Mouse (Mus musculus) myocyte (in vitro differentiated cells): Measurements from ENCODE around the gene Slit3. TPM values are rescaled to one million over a fixed set of nuclear protein-coding genes. Genes with fewer than 3 reads are reported as not detected.

ENCODE experiments used
- H3K27me3 ChIP-seq: one replicate; pipeline ENCODE4 v1.6.1; 2011; ENCODE audit not compliant: control insufficient read depth, insufficient read depth, insufficient read length
- H3K36me3 ChIP-seq: one replicate; pipeline ENCODE4 v1.6.1; 2011; ENCODE audit not compliant: control insufficient read depth, insufficient read depth
- H3K4me2 ChIP-seq: one replicate; pipeline ENCODE4 v1.6.1; 2011; ENCODE audit warnings: low read depth, control low read depth
- H3K4me3 ChIP-seq: one replicate; pipeline ENCODE4 v1.5.1; 2011; ENCODE audit warnings: mild to moderate bottlenecking, control low read depth, moderate library complexity
- H3K79me2 ChIP-seq: one replicate; pipeline ENCODE4 v1.6.1; 2011; ENCODE audit not compliant: control insufficient read depth, insufficient read depth
- H3ac ChIP-seq: one replicate; pipeline ENCODE4 v1.6.1; 2011; ENCODE audit not compliant: control insufficient read depth, insufficient read length
- CEBPB ChIP-seq: IDR thresholded peaks from 2 replicates; pipeline ENCODE4 v1.6.1; 2011; ENCODE audit warnings: mild to moderate bottlenecking, moderate library complexity; ENCODE audit not compliant: poor library complexity, insufficient read depth, severe bottlenecking
- E2F4 ChIP-seq: IDR thresholded peaks from one replicate; pipeline ENCODE4 v1.6.1; 2011; ENCODE audit warnings: mild to moderate bottlenecking, control low read depth, moderate library complexity; ENCODE audit not compliant: insufficient read depth
- MAX ChIP-seq: IDR thresholded peaks from one replicate; pipeline ENCODE4 v1.6.1; 2011; ENCODE audit warnings: low read depth, mild to moderate bottlenecking, control low read depth
- MYOD1 ChIP-seq, 3 experiments: IDR thresholded peaks; one replicate each; pipeline ENCODE4 v1.6.1; 2011; ENCODE audit warnings: control low read depth in 2 of 3, low read depth in 2 of 3, mild to moderate bottlenecking in 2 of 3, moderate library complexity in 1 of 3; ENCODE audit not compliant: insufficient read length in 2 of 3, control insufficient read depth in 1 of 3
- MYOG ChIP-seq, 3 experiments: IDR thresholded peaks; one replicate each; pipeline ENCODE4 v1.6.1; 2011; ENCODE audit warnings: control low read depth in 2 of 3, low read depth in 2 of 3, mild to moderate bottlenecking in 2 of 3; ENCODE audit not compliant: insufficient read length in 2 of 3, control insufficient read depth in 1 of 3, insufficient read depth in 1 of 3
- POLR2A ChIP-seq: IDR thresholded peaks from one replicate; pipeline ENCODE4 v1.6.1; 2011; ENCODE audit warnings: low read depth, mild to moderate bottlenecking, control low read depth, moderate library complexity; ENCODE audit not compliant: insufficient read length
- POLR2AphosphoS2 ChIP-seq: IDR thresholded peaks from one replicate; pipeline ENCODE4 v1.6.1; 2011; ENCODE audit warnings: low read depth, control low read depth; ENCODE audit not compliant: insufficient read length
- REST ChIP-seq: IDR thresholded peaks from one replicate; pipeline ENCODE4 v1.6.1; 2011; ENCODE audit warnings: mild to moderate bottlenecking, control low read depth, moderate library complexity; ENCODE audit not compliant: insufficient read depth, insufficient read length
- SRF ChIP-seq: IDR thresholded peaks from one replicate; pipeline ENCODE4 v1.6.1; 2011; ENCODE audit warnings: low read depth; ENCODE audit not compliant: control insufficient read depth, insufficient read length
- TCF12 ChIP-seq: IDR thresholded peaks from one replicate; pipeline ENCODE4 v1.6.1; 2011; ENCODE audit warnings: mild to moderate bottlenecking, control low read depth; ENCODE audit not compliant: poor library complexity, insufficient read depth, severe bottlenecking
- TCF3 ChIP-seq: IDR thresholded peaks from one replicate; pipeline ENCODE4 v1.6.1; 2011; ENCODE audit warnings: low read depth, control low read depth; ENCODE audit not compliant: insufficient read length
- USF1 ChIP-seq: IDR thresholded peaks from one replicate; pipeline ENCODE4 v1.6.1; 2011; ENCODE audit warnings: low read depth, mild to moderate bottlenecking, control low read depth, moderate library complexity
- polyA plus RNA-seq: library from polyadenylated mRNA; unstranded; fragments of >200 nt; fragmentation: generic; extraction: Trizol; gene quantifications from one replicate; pipeline ENCODE4 v1.2.1, GENCODE M21; 2012; ENCODE audit warnings: missing spikeins

Slit3 gene
- polyA plus RNA-seq, 1 experiment = not detected

- no peaks in the 10 kb centered on the region for H3K79me2 ChIP-seq
- TF ChIP-seq REST = no peak
- TF ChIP-seq E2F4 = no peak
- TF ChIP-seq USF1 = no peak
- TF ChIP-seq TCF3 = no peak
- no peak for TF ChIP-seq CEBPB
- no peak for TF ChIP-seq MAX
- no peak for TF ChIP-seq TCF12
- TF ChIP-seq MYOD1 (IDR thresholded peaks at IDR 0.05; ENCODE audit: control insufficient read depth in 1 of 3, insufficient read length in 2 of 3, low read depth in 2 of 3) = no peak
- no peak overlapping the region for H3K4me2 ChIP-seq
- no peak overlapping the region for H3K4me3 ChIP-seq
- no peak overlapping the region for H3ac ChIP-seq
- H3K36me3 ChIP-seq = no peaks in the 10 kb centered on the region
- no peaks in the 10 kb centered on the region for H3K27me3 ChIP-seq
Observed at GRCm38 (mm10) chr11:35295162-35295799, 174.3 kb downstream of the Slit3 start.

DNA sequence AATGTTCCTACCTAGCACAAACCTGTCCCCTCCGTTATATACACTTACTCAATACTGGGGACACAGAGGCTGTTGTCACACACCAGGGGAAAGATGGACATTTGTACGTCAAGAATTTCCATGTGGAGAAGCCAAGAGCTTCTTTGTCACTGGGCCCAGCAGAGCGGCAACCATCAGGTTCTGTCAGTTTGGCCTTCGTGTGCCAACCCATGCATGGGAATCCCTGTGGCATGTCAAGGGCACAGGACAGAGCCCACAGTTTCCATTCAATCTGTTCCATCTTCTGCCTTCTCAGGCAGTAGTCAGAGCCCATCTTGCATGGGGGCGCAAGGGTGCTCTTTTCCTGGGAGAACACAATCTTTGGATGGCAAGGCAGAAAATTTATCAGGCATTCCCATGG is 175.8 kb downstream of the Slit3 start:
- no peak overlapping the region for H3K4me3 ChIP-seq
- H3ac ChIP-seq = no peak overlapping the region
- TF ChIP-seq REST (no peak), MYOD1 (IDR thresholded peaks at IDR 0.05; ENCODE audit: control insufficient read depth in 1 of 3, insufficient read length in 2 of 3, low read depth in 2 of 3) (no peak), MAX (no peak), MYOG (IDR thresholded peaks at IDR 0.05; ENCODE audit: control insufficient read depth in 1 of 3, insufficient read depth in 1 of 3, insufficient read length in 2 of 3, low read depth in 2 of 3) (no peak), TCF12 (no peak), TCF3 (no peak), SRF (no peak), POLR2AphosphoS2 (no peak), E2F4 (no peak), POLR2A (no peak), CEBPB (no peak), USF1 (no peak)
- no peaks in the 10 kb centered on the region for H3K79me2 ChIP-seq
- H3K4me2 ChIP-seq = no peak overlapping the region
- no peaks in the 10 kb centered on the region for H3K36me3 ChIP-seq
- no peaks in the 10 kb centered on the region for H3K27me3 ChIP-seq

DNA sequence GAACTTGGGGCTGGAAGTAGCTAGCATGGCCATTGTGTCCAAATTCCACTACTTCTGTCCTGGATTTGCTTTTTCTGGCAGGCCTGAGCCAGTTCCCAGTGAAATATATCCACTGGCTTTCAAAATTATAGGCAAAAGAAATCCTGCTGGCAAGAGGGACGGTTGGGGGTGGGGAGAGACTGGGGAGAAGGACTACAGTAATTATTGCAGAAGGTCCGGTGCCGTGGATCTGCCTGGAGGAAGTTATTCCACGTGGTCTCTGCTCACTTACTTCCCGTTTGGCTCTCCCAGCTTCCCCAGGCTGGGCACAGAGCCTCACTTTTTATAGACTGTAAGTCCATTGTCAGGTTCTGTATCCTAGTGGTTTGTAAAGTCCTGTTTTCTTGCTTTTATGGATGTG is 176.3 kb downstream of the Slit3 start:
- no peak overlapping the region for H3K4me3 ChIP-seq
- no peaks in the 10 kb centered on the region for H3K79me2 ChIP-seq
- H3K27me3 ChIP-seq = no peaks in the 10 kb centered on the region
- no peak overlapping the region for H3ac ChIP-seq
- H3K4me2 ChIP-seq = no peak overlapping the region
- TF ChIP-seq MAX (no peak), E2F4 (no peak), REST (no peak), CEBPB (no peak), MYOD1 (IDR thresholded peaks at IDR 0.05; ENCODE audit: control insufficient read depth in 1 of 3, insufficient read length in 2 of 3, low read depth in 2 of 3) (no peak), POLR2A (no peak), MYOG (IDR thresholded peaks at IDR 0.05; ENCODE audit: control insufficient read depth in 1 of 3, insufficient read depth in 1 of 3, insufficient read length in 2 of 3, low read depth in 2 of 3) (no peak), TCF12 (no peak), SRF (no peak), USF1 (no peak), POLR2AphosphoS2 (no peak), TCF3 (no peak)
- no peaks in the 10 kb centered on the region for H3K36me3 ChIP-seq

- H3K4me2 ChIP-seq = no peak overlapping the region
- no peak overlapping the region for H3ac ChIP-seq
- no peaks in the 10 kb centered on the region for H3K27me3 ChIP-seq
- no peak for TF ChIP-seq USF1
- no peak overlapping the region for H3K4me3 ChIP-seq
- H3K36me3 ChIP-seq = no peaks in the 10 kb centered on the region
- no peaks in the 10 kb centered on the region for H3K79me2 ChIP-seq
Observed at GRCm38 (mm10) chr11:35298526-35298925, 177.5 kb downstream of the Slit3 start.

DNA sequence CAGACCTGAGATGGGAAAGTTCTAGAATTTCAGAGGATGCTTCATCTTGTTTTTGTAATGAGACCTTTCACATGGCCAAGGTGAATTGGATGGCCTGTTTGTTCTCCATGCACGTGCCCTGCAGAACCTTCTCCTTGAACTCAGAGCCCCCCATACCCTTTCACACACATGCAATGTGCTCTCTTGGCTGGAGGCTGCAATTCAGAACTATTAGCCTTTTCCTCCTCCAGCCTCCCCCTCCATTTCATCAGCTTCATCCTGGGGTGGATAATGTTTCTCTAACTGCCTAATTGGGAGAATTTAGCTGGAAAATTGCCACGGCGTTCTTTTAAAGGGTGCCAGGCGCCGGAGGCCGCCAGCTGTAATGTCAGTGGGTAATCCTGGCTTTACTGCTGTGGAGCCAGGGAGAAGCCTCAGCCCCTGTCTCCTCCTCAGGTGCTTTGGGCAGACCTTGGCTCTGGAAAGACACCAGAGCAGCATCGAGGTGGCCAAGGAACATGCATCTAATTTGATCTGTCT is 178.9 kb downstream of the Slit3 start:
- Histone ChIP-seq H3K4me3 (no peak overlapping the region), H3ac (no peak overlapping the region), H3K36me3 (no peaks in the 10 kb centered on the region), H3K79me2 (no peaks in the 10 kb centered on the region), H3K27me3 (no peaks in the 10 kb centered on the region), H3K4me2 (no peak overlapping the region)
- TF ChIP-seq USF1 (no peak), TCF12 (no peak), TCF3 (no peak), MAX (no peak), CEBPB (no peak), MYOG (IDR thresholded peaks at IDR 0.05; ENCODE audit: control insufficient read depth in 1 of 3, insufficient read depth in 1 of 3, insufficient read length in 2 of 3, low read depth in 2 of 3) (no peak), POLR2AphosphoS2 (no peak), E2F4 (no peak), MYOD1 (IDR thresholded peaks at IDR 0.05; ENCODE audit: control insufficient read depth in 1 of 3, insufficient read length in 2 of 3, low read depth in 2 of 3) (no peak)
